Mouse (Mus musculus): ENCODE measurements at regions not wholly inside any gene's neighbourhood (a gene's known extent, or its start where the extent isn't known, plus 50 kb on each side); places are given as distances from the start of the nearest gene placed in this dataset.

DNA sequence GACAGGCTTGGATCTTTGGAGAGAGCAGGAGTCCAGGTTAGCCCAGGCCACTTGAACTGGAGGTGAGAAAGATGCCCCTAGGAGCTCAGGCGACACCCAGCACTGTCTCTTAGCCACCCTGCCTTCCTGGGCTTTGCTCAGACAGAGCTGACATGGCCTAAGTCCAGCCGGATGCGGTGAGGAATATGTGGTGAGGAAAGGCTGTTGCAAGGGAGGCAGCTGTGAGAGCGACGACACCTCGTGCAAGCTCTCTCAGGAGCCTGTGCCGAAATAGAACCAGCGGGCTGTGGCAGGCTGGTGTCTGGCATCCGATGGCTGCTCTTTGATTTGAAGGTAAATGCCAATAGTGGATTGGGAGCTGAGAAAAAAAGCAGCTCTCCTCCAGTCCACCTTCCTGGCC, 191.4 kb upstream of the Sdk2 start:
- Histone ChIP-seq H3K4me3 (ENCODE audit: low read depth, low read length) (no peak overlapping the region), H3K27me3 (ENCODE audit: insufficient read depth, low read length) (no peaks in the 10 kb centered on the region), H3K9me3 (replicated peaks) (peaks cover 81% of the 10 kb centered on the region), H3K4me1 (ENCODE audit: insufficient read depth, low read depth, low read length) (no peaks in the 10 kb centered on the region), H3K36me3 (replicated peaks) (no peaks in the 10 kb centered on the region)
- no peak for ATAC-seq (ENCODE audit: extremely low read depth, insufficient number of reproducible peaks, low FRiP score, poor library complexity, severe bottlenecking)
- TF ChIP-seq CTCF (IDR thresholded peaks at IDR 0.05; ENCODE audit: low read depth, low read length) (no peak), GATA1 (IDR thresholded peaks at IDR 0.05; ENCODE audit: borderline replicate concordance, low read length) (no peak), GATA2 (IDR thresholded peaks at IDR 0.05; ENCODE audit: borderline replicate concordance, low read depth, low read length) (no peak)
- DNase-seq (ENCODE audit: low spot score), result no peak

GRCm38 (mm10) chr11:114257756-114258155, 190.9 kb upstream of the Sdk2 start:
- no peak for TF ChIP-seq CTCF (IDR thresholded peaks at IDR 0.05; ENCODE audit: low read depth, low read length)
- no peak for TF ChIP-seq GATA2 (IDR thresholded peaks at IDR 0.05; ENCODE audit: borderline replicate concordance, low read depth, low read length)
- no peak for TF ChIP-seq GATA1 (IDR thresholded peaks at IDR 0.05; ENCODE audit: borderline replicate concordance, low read length)
- TF ChIP-seq POLR2AphosphoS5 (IDR thresholded peaks at IDR 0.05; ENCODE audit: insufficient replicate concordance, low read depth, low read length), result no peak
- no peak for TF ChIP-seq TAL1 (conservative IDR thresholded peaks at IDR 0.05; ENCODE audit: low read depth, low read length)
- ATAC-seq (ENCODE audit: extremely low read depth, insufficient number of reproducible peaks, low FRiP score, poor library complexity, severe bottlenecking) (no peak), DNase-seq (ENCODE audit: low spot score) (no peak)
- peaks cover 80% of the 10 kb centered on the region for H3K9me3 ChIP-seq (replicated peaks)
- H3K4me3 ChIP-seq (ENCODE audit: low read depth, low read length), result no peak overlapping the region
- H3K27me3 ChIP-seq (ENCODE audit: insufficient read depth, low read length), result no peaks in the 10 kb centered on the region
- no peaks in the 10 kb centered on the region for H3K4me1 ChIP-seq (ENCODE audit: insufficient read depth, low read depth, low read length)
- no peaks in the 10 kb centered on the region for H3K36me3 ChIP-seq (replicated peaks)

DNA sequence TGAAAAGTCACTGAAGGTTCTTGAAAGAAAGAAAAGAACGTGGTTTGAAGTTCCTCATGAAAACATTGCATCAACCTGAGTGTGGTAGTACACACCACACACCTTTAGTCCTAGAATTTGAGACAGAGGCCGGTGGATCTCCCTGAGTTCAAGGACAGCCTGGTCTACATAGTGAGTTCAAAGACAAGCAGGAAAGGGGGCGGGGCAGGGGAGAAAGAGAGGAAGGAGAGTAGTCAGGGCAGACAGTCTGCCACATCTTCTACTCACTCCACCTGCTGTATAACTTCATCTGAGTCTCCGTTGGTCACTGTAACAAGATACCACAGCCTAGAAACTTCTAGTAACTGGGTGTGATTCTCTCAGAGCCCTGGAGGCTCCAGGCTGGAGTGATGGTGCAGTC, 190.2 kb upstream of the Sdk2 start:
- TF ChIP-seq GATA1 (IDR thresholded peaks at IDR 0.05; ENCODE audit: borderline replicate concordance, low read length), result no peak
- no peak for TF ChIP-seq GATA2 (IDR thresholded peaks at IDR 0.05; ENCODE audit: borderline replicate concordance, low read depth, low read length)
- TF ChIP-seq TAL1 (conservative IDR thresholded peaks at IDR 0.05; ENCODE audit: low read depth, low read length), result no peak
- TF ChIP-seq POLR2AphosphoS5 (IDR thresholded peaks at IDR 0.05; ENCODE audit: insufficient replicate concordance, low read depth, low read length), result no peak
- no peak for TF ChIP-seq CTCF (IDR thresholded peaks at IDR 0.05; ENCODE audit: low read depth, low read length)

DNA sequence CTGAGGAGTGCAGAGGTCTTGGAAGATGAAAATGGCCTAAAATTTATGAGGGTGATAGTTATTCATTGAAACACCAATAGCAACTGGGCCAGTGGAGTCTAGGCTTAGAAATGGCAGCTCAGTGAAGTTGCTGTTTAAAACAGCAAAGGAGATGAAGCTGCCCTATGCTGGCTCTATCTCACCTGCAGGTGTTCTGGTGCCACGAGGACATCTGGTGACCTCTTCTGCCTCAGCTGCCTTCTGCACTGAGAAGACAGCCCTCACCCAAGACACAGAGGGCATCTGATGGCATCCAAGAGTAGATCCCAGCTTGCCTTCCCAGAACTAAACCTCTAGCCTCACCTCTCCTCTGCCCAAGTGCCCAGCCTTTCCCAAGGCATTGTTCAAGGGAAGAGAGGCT, 187.5 kb upstream of the Sdk2 start:
- no peaks in the 10 kb centered on the region for H3K4me1 ChIP-seq (ENCODE audit: insufficient read depth, low read depth, low read length)
- H3K36me3 ChIP-seq (replicated peaks), result no peaks in the 10 kb centered on the region
- DNase-seq (ENCODE audit: low spot score) (no peak), ATAC-seq (ENCODE audit: extremely low read depth, insufficient number of reproducible peaks, low FRiP score, poor library complexity, severe bottlenecking) (no peak)
- no peak overlapping the region for H3K4me3 ChIP-seq (ENCODE audit: low read depth, low read length)
- TF ChIP-seq CTCF (IDR thresholded peaks at IDR 0.05; ENCODE audit: low read depth, low read length) (no peak), GATA1 (IDR thresholded peaks at IDR 0.05; ENCODE audit: borderline replicate concordance, low read length) (no peak), GATA2 (IDR thresholded peaks at IDR 0.05; ENCODE audit: borderline replicate concordance, low read depth, low read length) (no peak), POLR2AphosphoS5 (IDR thresholded peaks at IDR 0.05; ENCODE audit: insufficient replicate concordance, low read depth, low read length) (no peak), TAL1 (conservative IDR thresholded peaks at IDR 0.05; ENCODE audit: low read depth, low read length) (no peak)
- peaks cover 81% of the 10 kb centered on the region for H3K9me3 ChIP-seq (replicated peaks)
- no peaks in the 10 kb centered on the region for H3K27me3 ChIP-seq (ENCODE audit: insufficient read depth, low read length)

More for the DNA sequence above, 190.2 kb upstream of the Sdk2 start:
- DNase-seq (ENCODE audit: low spot score) (no peak), ATAC-seq (ENCODE audit: extremely low read depth, insufficient number of reproducible peaks, low FRiP score, poor library complexity, severe bottlenecking) (no peak)
- Histone ChIP-seq H3K36me3 (replicated peaks) (no peaks in the 10 kb centered on the region), H3K9me3 (replicated peaks) (peaks cover 80% of the 10 kb centered on the region), H3K4me3 (ENCODE audit: low read depth, low read length) (no peak overlapping the region), H3K4me1 (ENCODE audit: insufficient read depth, low read depth, low read length) (no peaks in the 10 kb centered on the region), H3K27me3 (ENCODE audit: insufficient read depth, low read length) (no peaks in the 10 kb centered on the region)

DNA sequence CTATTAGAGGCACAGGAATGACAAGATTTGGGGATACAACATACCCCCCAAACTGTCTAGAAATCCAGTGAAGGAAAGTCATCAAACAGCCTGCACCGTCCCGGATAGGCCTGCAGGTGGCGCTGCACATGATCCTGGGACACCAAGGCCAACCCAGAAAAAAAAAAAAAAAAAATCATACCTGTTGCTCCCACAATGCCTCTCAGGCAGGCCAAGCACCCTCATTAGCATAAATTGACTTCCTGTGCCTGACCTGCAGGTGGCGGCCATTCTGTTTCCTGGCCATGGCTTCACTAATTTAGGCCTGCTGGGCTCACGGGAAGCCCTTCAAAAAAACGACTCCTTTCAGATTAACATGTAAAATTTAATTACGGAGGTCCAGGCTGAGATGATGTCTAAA, 184.8 kb upstream of the Sdk2 start:
- no peak for TF ChIP-seq GATA2 (IDR thresholded peaks at IDR 0.05; ENCODE audit: borderline replicate concordance, low read depth, low read length)
- TF ChIP-seq CTCF (IDR thresholded peaks at IDR 0.05; ENCODE audit: low read depth, low read length), result no peak
- TF ChIP-seq POLR2AphosphoS5 (IDR thresholded peaks at IDR 0.05; ENCODE audit: insufficient replicate concordance, low read depth, low read length), result no peak
- no peak for TF ChIP-seq GATA1 (IDR thresholded peaks at IDR 0.05; ENCODE audit: borderline replicate concordance, low read length)
- no peak for TF ChIP-seq TAL1 (conservative IDR thresholded peaks at IDR 0.05; ENCODE audit: low read depth, low read length)
- Histone ChIP-seq H3K27me3 (ENCODE audit: insufficient read depth, low read length) (no peaks in the 10 kb centered on the region), H3K36me3 (replicated peaks) (no peaks in the 10 kb centered on the region), H3K4me1 (ENCODE audit: insufficient read depth, low read depth, low read length) (no peaks in the 10 kb centered on the region), H3K4me3 (ENCODE audit: low read depth, low read length) (no peak overlapping the region), H3K9me3 (replicated peaks) (peaks cover 85% of the 10 kb centered on the region)
- DNase-seq (ENCODE audit: low spot score), result no peak
- ATAC-seq (ENCODE audit: extremely low read depth, insufficient number of reproducible peaks, low FRiP score, poor library complexity, severe bottlenecking), result no peak

GRCm38 (mm10) chr11:114249215-114249614, 182.4 kb upstream of the Sdk2 start:
- H3K4me1 ChIP-seq (ENCODE audit: insufficient read depth, low read depth, low read length), result no peaks in the 10 kb centered on the region
- ATAC-seq (ENCODE audit: extremely low read depth, insufficient number of reproducible peaks, low FRiP score, poor library complexity, severe bottlenecking), result no peak
- no peak for TF ChIP-seq GATA1 (IDR thresholded peaks at IDR 0.05; ENCODE audit: borderline replicate concordance, low read length)
- TF ChIP-seq GATA2 (IDR thresholded peaks at IDR 0.05; ENCODE audit: borderline replicate concordance, low read depth, low read length), result no peak
- TF ChIP-seq CTCF (IDR thresholded peaks at IDR 0.05; ENCODE audit: low read depth, low read length), result no peak
- no peak for TF ChIP-seq TAL1 (conservative IDR thresholded peaks at IDR 0.05; ENCODE audit: low read depth, low read length)
- no peak for TF ChIP-seq POLR2AphosphoS5 (IDR thresholded peaks at IDR 0.05; ENCODE audit: insufficient replicate concordance, low read depth, low read length)
- H3K36me3 ChIP-seq (replicated peaks), result no peaks in the 10 kb centered on the region
- H3K27me3 ChIP-seq (ENCODE audit: insufficient read depth, low read length), result no peaks in the 10 kb centered on the region
- DNase-seq (ENCODE audit: low spot score), result no peak
- no peak overlapping the region for H3K4me3 ChIP-seq (ENCODE audit: low read depth, low read length)
- peaks cover 84% of the 10 kb centered on the region for H3K9me3 ChIP-seq (replicated peaks)

All from G1E (cell line).